Mouse (Mus musculus) intestine, postnatal 0 days (tissue): ENCODE data around the gene 1810024B03Rik. TPM values are rescaled to one million over a fixed set of nuclear protein-coding genes. Genes with fewer than 3 reads are reported as not detected.

ENCODE experiments used
- ATAC-seq: fragments of 200-750 bp; cut with Nextera tagmentation; 2 replicates; pipeline ENCODE4 v1.8.0; 2017; ENCODE audit warnings: mild to moderate bottlenecking, moderate TSS enrichment, moderate library complexity
- H3K27ac ChIP-seq: fragments of 300-500 bp; sonication (generic); 2 replicates; pipeline ENCODE4 v1.5.1; 2014; ENCODE audit warnings: mild to moderate bottlenecking, low read depth, low read length, moderate library complexity
- H3K27me3 ChIP-seq: fragments of 300-500 bp; sonication (generic); replicated peaks from 2 replicates; pipeline ENCODE4 v1.6.1; 2014; ENCODE audit warnings: low read length, mixed read lengths; ENCODE audit not compliant: control insufficient read depth, insufficient read depth
- H3K36me3 ChIP-seq: fragments of 300-500 bp; sonication (generic); 2 replicates; pipeline ENCODE4 v1.6.1; 2014; ENCODE audit warnings: mild to moderate bottlenecking, moderate library complexity; ENCODE audit not compliant: control insufficient read depth, insufficient read depth
- H3K4me1 ChIP-seq: fragments of 300-500 bp; sonication (generic); replicated peaks from 2 replicates; pipeline ENCODE4 v1.6.1; 2014; ENCODE audit warnings: antibody characterized with exemption, low read length, mixed read lengths; ENCODE audit not compliant: control insufficient read depth, insufficient read depth
- H3K4me2 ChIP-seq: fragments of 300-500 bp; sonication (generic); replicated peaks from 2 replicates; pipeline ENCODE4 v1.6.1; 2014; ENCODE audit warnings: low read depth, mild to moderate bottlenecking, moderate library complexity
- H3K4me3 ChIP-seq: fragments of 300-500 bp; sonication (generic); 2 replicates; pipeline ENCODE4 v1.5.1; 2014; ENCODE audit warnings: low read depth, low read length
- H3K9ac ChIP-seq: fragments of 300-500 bp; sonication (generic); 2 replicates; pipeline ENCODE4 v1.6.1; 2014; ENCODE audit warnings: mild to moderate bottlenecking, low read depth, low read length
- H3K9me3 ChIP-seq: fragments of 300-500 bp; sonication (generic); 2 replicates; pipeline ENCODE4 v1.6.1; 2016; ENCODE audit warnings: mixed run types; ENCODE audit not compliant: control insufficient read depth
- CTCF ChIP-seq: sonication (generic); IDR thresholded peaks from 2 replicates; pipeline ENCODE4 v1.5.1; 2016; ENCODE audit warnings: low read depth, mild to moderate bottlenecking, control low read depth, antibody characterized with exemption, moderate library complexity
- WGBS: fragments of 180-500 bp; shearing (Covaris S2); extraction: QIAGEN DNeasy Blood & Tissue Kit; methylation state at CpG from one replicate; pipeline ENCODE4 v1.1.7; 2014; 5-methylcytosine and 5-hydroxymethylcytosine counted together
- polyA plus RNA-seq: library from polyadenylated mRNA; unstranded; fragments of >200 nt; fragmentation: Nextera tagmentation; extraction: Ambion mirVana; gene quantifications from 2 replicates; pipeline ENCODE4 v1.2.1, GENCODE M21; 2015

Gene 1810024B03Rik
- polyA plus RNA-seq, 1 experiment from 2014 or later: 1.3 TPM

- H3K4me2 ChIP-seq: no peak overlapping the region
- no peaks in the 10 kb centered on the region for H3K9me3 ChIP-seq
- TF ChIP-seq CTCF: no peak
- H3K27ac ChIP-seq: no peak overlapping the region
- no peaks in the 10 kb centered on the region for H3K27me3 ChIP-seq
- H3K9ac ChIP-seq: no peak overlapping the region
- no peak overlapping the region for H3K4me3 ChIP-seq
- H3K4me1 ChIP-seq: 0 out of 2 replicates have a peak, but pooled peaks cover 4% of the 10 kb centered on the region
- peaks cover 10% of the 10 kb centered on the region; the same call in 1 of the 2 replicates for H3K36me3 ChIP-seq
- WGBS: 55% methylated on average over 10 of the region's 10 CpGs
- ATAC-seq: no peak
Measured at GRCm38 (mm10) chr2:127137838-127138420, 70.2 kb downstream of the 1810024B03Rik start.

DNA sequence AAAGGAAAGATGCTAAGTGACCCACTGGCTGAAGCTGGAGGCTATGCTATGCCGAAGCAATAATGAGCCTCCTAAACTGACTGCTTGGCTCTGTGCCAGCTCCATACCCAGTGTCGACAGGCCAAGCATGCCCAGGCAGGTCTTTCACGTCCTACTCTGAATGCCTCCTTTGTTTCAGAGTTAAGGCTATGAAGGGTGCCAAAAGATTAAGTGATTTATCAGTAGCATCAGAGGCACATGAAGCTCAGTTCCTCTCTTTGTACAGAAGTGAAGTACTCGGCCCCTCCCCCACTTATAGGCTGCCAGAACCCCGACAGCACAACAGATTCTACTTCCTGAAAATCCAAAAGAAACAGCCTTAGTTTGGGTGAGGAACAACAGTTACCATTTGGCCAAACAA is 71.1 kb downstream of the 1810024B03Rik start:
- no peaks in the 10 kb centered on the region for H3K27me3 ChIP-seq
- H3K4me2 ChIP-seq: 0 out of 2 replicates have a peak overlapping the region, but pooled peaks have one; percentile 1
- no peak overlapping the region for H3K4me3 ChIP-seq
- no peak overlapping the region for H3K9ac ChIP-seq
- peaks cover 10% of the 10 kb centered on the region; the same call in 1 of the 2 replicates for H3K36me3 ChIP-seq
- 0 out of 2 replicates have a peak, but pooled peaks cover 4% of the 10 kb centered on the region for H3K4me1 ChIP-seq
- H3K9me3 ChIP-seq: no peaks in the 10 kb centered on the region
- H3K27ac ChIP-seq: no peak overlapping the region
- ATAC-seq: peak; percentile 39; the same call in 1 of the 2 replicates
- WGBS: 7% methylated on average over 5 of the region's 5 CpGs
- TF ChIP-seq CTCF: no peak

Other genes starting within 250 kb of the 1810024B03Rik start
- 2.3 and 3.2 TPM in 2 replicates for gene Ap4e1, start 199.6 kb downstream of the 1810024B03Rik start, polyA plus RNA-seq
- 64.3 and 71.5 TPM in 2 replicates for gene Blvra, start 137.6 kb downstream of the 1810024B03Rik start, polyA plus RNA-seq
- gene Ncaph, start 74.3 kb downstream of the 1810024B03Rik start, polyA plus RNA-seq: 14.0 and 15.1 TPM in 2 replicates
- 21.2 and 22.7 TPM in 2 replicates for gene Itpripl1, start 64.8 kb downstream of the 1810024B03Rik start, polyA plus RNA-seq
- 14.2 and 15.4 TPM in 2 replicates for gene Snrnp200, start 106 bp upstream of the 1810024B03Rik start, polyA plus RNA-seq
- gene Ciao1, start 39.5 kb upstream of the 1810024B03Rik start, polyA plus RNA-seq: 38.3 and 39.3 TPM in 2 replicates
- 32.8 and 35.6 TPM in 2 replicates for gene Tmem127, start 39.6 kb upstream of the 1810024B03Rik start, polyA plus RNA-seq
- gene Stard7, start 61.9 kb upstream of the 1810024B03Rik start, polyA plus RNA-seq: 51.7 and 53.7 TPM in 2 replicates
- gene Dusp2, start 127.9 kb upstream of the 1810024B03Rik start, polyA plus RNA-seq: 3.7 and 4.4 TPM in 2 replicates
- not detected in 2 replicates for gene Astl, start 130.4 kb upstream of the 1810024B03Rik start, polyA plus RNA-seq
- gene Adra2b, start 154.9 kb upstream of the 1810024B03Rik start, polyA plus RNA-seq: 1.3 and 1.4 TPM in 2 replicates
- gene Gpat2, start 216.9 kb upstream of the 1810024B03Rik start, polyA plus RNA-seq: 0.07 and 0.18 TPM in 2 replicates
- gene Fahd2a, start 236.3 kb upstream of the 1810024B03Rik start, polyA plus RNA-seq: 23.5 and 24.2 TPM in 2 replicates